Mouse (Mus musculus): ENCODE data around the gene Ccdc80. TPM values are rescaled to one million over a fixed set of nuclear protein-coding genes. Genes with fewer than 3 reads are reported as not detected.

Ccdc80 gene
- not detected for total RNA-seq (2023)

GRCm38 (mm10) chr16:45093137-45093731 lies at the start of gene Ccdc80:
Ccdc80 (plus strand) TSS chr16:45093402.

GRCm38 (mm10) chr16:45158522-45159388 lies 65.6 kb downstream of the Ccdc80 start, which contains the start of the genes Slc35a5 and Atg3:
Slc35a5 (minus strand) TSS chr16:45158706.
Atg3 (plus strand) TSS chr16:45158785.

Other genes starting within 250 kb of the Ccdc80 start
- gene Cd200r2, start 226.3 kb upstream of the Ccdc80 start, total RNA-seq (2023): not detected
- gene Cd200r3, start 149.7 kb upstream of the Ccdc80 start, total RNA-seq (2023): under 1 TPM in 1 of 2 experiments, not detected in 1; 0.58 TPM
- 10 to 100 TPM; 32.1 to 35.2 TPM for gene Slc35a5, start 65.3 kb downstream of the Ccdc80 start, total RNA-seq (2023)
- gene Atg3, start 65.4 kb downstream of the Ccdc80 start, total RNA-seq (2023): 10 to 100 TPM; 44.3 to 48.6 TPM
- 100 to 1,000 TPM; 327 to 424 TPM for gene Btla, start 130.9 kb downstream of the Ccdc80 start, total RNA-seq (2023)

Measured in B cell, adult 67 days (primary cell).